Mouse (Mus musculus): ENCODE measurements around the gene Pex26. TPM values are rescaled to one million over a fixed set of nuclear protein-coding genes. Genes with fewer than 3 reads are reported as not detected.

The Pex26 gene
- total and polyA plus RNA-seq, 2 experiments = 10.0 to 23.5 TPM

DNA sequence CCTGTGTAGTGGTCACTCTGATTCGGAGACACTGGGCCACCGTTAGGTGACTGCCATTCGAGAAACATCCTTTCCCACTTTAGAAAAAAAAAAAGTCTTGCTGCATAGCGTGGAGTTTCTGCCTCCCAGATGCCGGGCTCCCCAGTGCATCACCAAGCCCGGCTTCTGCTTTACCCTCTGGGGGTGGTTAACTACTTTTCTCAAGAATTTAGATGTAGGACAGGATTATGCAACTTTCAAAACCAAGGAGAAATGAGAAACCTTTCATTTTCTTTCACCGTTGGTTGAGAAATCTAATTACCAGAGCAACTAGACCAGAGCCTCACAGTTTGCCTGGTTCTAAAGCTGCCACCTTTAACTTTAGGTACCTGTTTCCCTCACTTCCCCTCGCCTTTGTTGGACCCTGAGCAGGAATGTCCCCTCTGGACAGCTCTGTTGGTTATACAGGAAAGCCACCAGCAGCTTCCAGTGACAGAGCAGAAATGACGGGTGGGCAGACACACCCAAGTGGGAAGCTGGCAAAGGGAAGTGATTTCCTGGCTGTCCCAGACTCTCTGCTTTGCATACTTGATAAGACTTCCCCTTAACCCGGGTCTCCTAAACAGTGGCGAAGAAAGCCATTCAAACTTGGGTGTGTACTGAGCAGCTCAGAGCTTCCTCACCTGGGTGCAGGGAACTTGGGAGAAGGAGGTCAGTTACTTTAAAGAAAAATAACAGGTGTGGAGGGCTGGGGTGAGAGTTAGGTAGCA is 8.0 kb downstream of the Pex26 start:
- Histone ChIP-seq H3K4me3 (ENCODE audit: insufficient read depth, low read depth, low read length) (no peak overlapping the region), H3K27me3 (ENCODE audit: control insufficient read depth, insufficient read depth, low read length) (no peaks in the 10 kb centered on the region), H3K79me2 (ENCODE audit: control insufficient read depth, insufficient read depth, low read length) (no peaks in the 10 kb centered on the region), H3K36me3 (ENCODE audit: control insufficient read depth, insufficient read depth, low read length) (peaks cover 47% of the 10 kb centered on the region), H3K9ac (ENCODE audit: low read depth, low read length) (no peak overlapping the region), H3K4me1 (ENCODE audit: control insufficient read depth, insufficient read depth, low read length) (peaks cover under 1% of the 10 kb centered on the region; the same call in 1 of the 2 replicates), H3K27ac (replicated peaks; ENCODE audit: insufficient read depth, low read depth, low read length) (no peak overlapping the region)
- 85% methylated on average over 11 of the region's 11 CpGs for WGBS
- no peak for DNase-seq (ENCODE audit: extremely low read depth, low read depth, low spot score)
- TF ChIP-seq CTCF (IDR thresholded peaks at IDR 0.05; ENCODE audit: low read depth, low read length) = no peak
- no peak for TF ChIP-seq POLR2A (IDR thresholded peaks at IDR 0.05; ENCODE audit: extremely low read depth, insufficient read depth, low read length)

DNA sequence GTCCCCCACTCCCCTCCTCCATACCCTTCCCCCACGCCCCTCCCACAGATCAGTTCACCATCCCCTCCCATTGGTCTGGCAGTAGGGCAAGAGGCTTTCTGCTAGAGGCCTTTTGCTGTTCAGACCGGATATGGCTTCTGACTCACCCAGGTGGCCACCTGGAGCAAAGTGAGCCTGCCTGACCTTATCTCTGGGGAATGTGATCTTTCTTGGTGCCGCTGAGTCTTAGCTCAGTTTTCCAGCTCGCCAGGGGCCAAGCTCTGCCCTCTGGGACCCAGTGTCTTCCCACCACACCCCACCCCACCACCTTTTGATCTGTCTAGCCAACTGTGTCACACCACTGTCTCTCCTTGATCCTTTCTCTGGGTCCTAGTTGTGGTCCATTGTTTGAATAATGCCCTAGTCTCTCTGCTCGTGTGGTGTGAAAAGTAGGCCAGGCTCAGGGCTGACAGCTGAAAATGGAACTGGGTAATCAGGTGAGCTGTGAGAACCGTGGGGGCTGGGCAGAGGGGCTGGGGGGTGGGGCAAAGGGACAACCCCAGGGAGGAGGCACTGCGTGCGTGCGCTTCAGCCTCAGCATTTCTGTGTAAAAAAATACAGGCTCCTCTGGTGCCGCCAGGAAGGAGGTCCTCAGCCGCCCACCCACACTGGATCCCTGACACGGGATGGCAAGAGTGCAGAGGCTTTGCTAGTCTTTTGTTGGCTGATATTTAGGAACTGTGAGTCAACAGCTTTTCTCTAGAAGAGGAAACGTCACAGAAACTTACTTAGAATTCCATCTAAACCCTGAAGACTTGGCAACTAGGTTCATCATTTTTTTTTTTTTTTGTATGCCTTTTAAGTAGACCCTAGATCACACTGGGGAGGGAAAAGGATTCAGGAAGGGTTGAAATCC is 10.8 kb downstream of the Pex26 start:
- Histone ChIP-seq H3K4me3 (ENCODE audit: insufficient read depth, low read depth, low read length) (no peak overlapping the region), H3K79me2 (ENCODE audit: control insufficient read depth, insufficient read depth, low read length) (no peaks in the 10 kb centered on the region), H3K9ac (ENCODE audit: low read depth, low read length) (no peak overlapping the region), H3K36me3 (ENCODE audit: control insufficient read depth, insufficient read depth, low read length) (peaks cover 35% of the 10 kb centered on the region), H3K4me1 (ENCODE audit: control insufficient read depth, insufficient read depth, low read length) (peaks cover 11% of the 10 kb centered on the region), H3K27me3 (ENCODE audit: control insufficient read depth, insufficient read depth, low read length) (no peaks in the 10 kb centered on the region), H3K27ac (replicated peaks; ENCODE audit: insufficient read depth, low read depth, low read length) (no peak overlapping the region)
- DNase-seq (ENCODE audit: extremely low read depth, low read depth, low spot score) = no peak
- WGBS = 88% methylated on average over 13 of the region's 13 CpGs
- TF ChIP-seq CTCF (IDR thresholded peaks at IDR 0.05; ENCODE audit: low read depth, low read length) (no peak), POLR2A (IDR thresholded peaks at IDR 0.05; ENCODE audit: extremely low read depth, insufficient read depth, low read length) (no peak)

DNA sequence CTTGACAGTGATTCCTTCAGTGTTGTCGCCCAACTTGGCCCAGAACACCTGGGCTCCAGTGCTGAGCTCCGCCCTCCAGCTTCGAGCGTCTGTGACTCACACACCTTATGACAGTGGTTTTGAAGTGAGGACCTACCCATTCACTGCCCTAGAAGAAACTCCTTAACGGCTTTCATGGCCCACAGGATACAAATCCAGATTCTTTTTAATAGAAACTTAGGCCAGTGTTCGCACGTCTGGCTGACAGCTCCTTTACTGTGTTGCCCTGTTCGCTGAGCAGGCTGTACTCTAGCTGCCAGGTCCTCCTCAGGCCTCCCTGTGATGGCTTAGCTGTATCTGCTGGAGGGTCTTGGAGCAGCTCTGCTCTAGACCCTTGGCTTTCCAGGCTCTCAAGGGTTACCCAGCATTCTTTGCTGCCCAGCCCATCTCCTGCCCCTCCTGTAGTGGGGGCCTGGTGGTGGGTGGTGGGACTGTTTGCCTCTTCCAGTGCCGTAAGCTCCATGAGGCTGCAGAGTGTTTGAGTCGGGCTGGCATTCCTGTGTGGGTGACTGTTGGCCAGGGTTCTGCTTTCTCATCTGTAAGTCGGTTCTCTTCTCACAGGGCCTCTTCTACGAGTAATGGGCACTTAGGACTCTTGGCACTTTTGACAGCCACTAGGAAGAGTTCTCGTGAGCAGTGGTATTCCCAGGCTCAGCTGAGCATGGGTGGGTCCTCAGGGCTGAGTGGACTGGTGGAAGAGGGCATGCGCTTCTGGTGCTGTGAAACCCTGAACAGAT is 11.7 kb downstream of the Pex26 start:
- Histone ChIP-seq H3K79me2 (ENCODE audit: control insufficient read depth, insufficient read depth, low read length) (no peaks in the 10 kb centered on the region), H3K9ac (ENCODE audit: low read depth, low read length) (no peak overlapping the region), H3K4me1 (ENCODE audit: control insufficient read depth, insufficient read depth, low read length) (peaks cover 11% of the 10 kb centered on the region), H3K36me3 (ENCODE audit: control insufficient read depth, insufficient read depth, low read length) (peaks cover 32% of the 10 kb centered on the region), H3K27me3 (ENCODE audit: control insufficient read depth, insufficient read depth, low read length) (no peaks in the 10 kb centered on the region), H3K4me3 (ENCODE audit: insufficient read depth, low read depth, low read length) (no peak overlapping the region), H3K27ac (replicated peaks; ENCODE audit: insufficient read depth, low read depth, low read length) (no peak overlapping the region)
- TF ChIP-seq POLR2A (IDR thresholded peaks at IDR 0.05; ENCODE audit: extremely low read depth, insufficient read depth, low read length) = no peak
- no peak for TF ChIP-seq CTCF (IDR thresholded peaks at IDR 0.05; ENCODE audit: low read depth, low read length)
- 90% methylated on average over 14 of the region's 14 CpGs for WGBS
- DNase-seq (ENCODE audit: extremely low read depth, low read depth, low spot score) = no peak

- no peaks in the 10 kb centered on the region for H3K27me3 ChIP-seq (ENCODE audit: control insufficient read depth, insufficient read depth, low read length)
- TF ChIP-seq POLR2A (IDR thresholded peaks at IDR 0.05; ENCODE audit: extremely low read depth, insufficient read depth, low read length) = no peak
- TF ChIP-seq CTCF (IDR thresholded peaks at IDR 0.05; ENCODE audit: low read depth, low read length) = no peak
- no peaks in the 10 kb centered on the region for H3K79me2 ChIP-seq (ENCODE audit: control insufficient read depth, insufficient read depth, low read length)
- DNase-seq (ENCODE audit: extremely low read depth, low read depth, low spot score) = peak; percentile 92
- H3K36me3 ChIP-seq (ENCODE audit: control insufficient read depth, insufficient read depth, low read length) = peaks cover 18% of the 10 kb centered on the region; the same call in 1 of the 2 replicates
- H3K4me3 ChIP-seq (ENCODE audit: insufficient read depth, low read depth, low read length) = no peak overlapping the region
- H3K4me1 ChIP-seq (ENCODE audit: control insufficient read depth, insufficient read depth, low read length) = peaks cover 11% of the 10 kb centered on the region
- WGBS = 40% methylated on average over 9 of the region's 9 CpGs
- H3K9ac ChIP-seq (ENCODE audit: low read depth, low read length) = peak overlapping the region; percentile 24; the same call in 1 of the 2 replicates
- H3K27ac ChIP-seq (replicated peaks; ENCODE audit: insufficient read depth, low read depth, low read length) = peak overlapping the region; percentile 77
These were observed 14.4 kb downstream of the Pex26 start for GRCm38 (mm10) chr6:121197807-121198365.

DNA sequence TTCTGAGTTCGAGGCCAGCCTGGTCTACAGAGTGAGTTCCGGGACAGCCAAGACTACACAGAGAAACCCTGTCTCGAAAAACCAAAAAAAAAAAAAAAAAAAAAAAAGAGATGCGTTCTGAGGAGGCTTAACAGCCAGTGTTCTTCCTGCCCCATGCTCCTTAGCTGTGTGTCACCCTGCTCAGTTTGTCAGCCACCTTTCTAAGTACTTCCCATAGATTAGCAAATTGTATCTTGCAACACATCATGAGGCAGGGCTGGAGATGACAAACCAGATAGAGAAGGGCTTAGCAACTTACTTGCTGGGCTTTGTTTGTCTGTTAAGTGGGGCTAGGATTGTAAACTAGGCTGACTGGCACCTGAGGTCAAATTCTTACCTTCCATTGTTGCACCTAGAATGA is 17.0 kb downstream of the Pex26 start:
- peaks cover 11% of the 10 kb centered on the region for H3K4me1 ChIP-seq (ENCODE audit: control insufficient read depth, insufficient read depth, low read length)
- WGBS = 92% methylated on average over 3 of the region's 4 CpGs
- no peak overlapping the region for H3K27ac ChIP-seq (replicated peaks; ENCODE audit: insufficient read depth, low read depth, low read length)
- H3K9ac ChIP-seq (ENCODE audit: low read depth, low read length) = no peak overlapping the region
- H3K79me2 ChIP-seq (ENCODE audit: control insufficient read depth, insufficient read depth, low read length) = no peaks in the 10 kb centered on the region
- no peaks in the 10 kb centered on the region for H3K27me3 ChIP-seq (ENCODE audit: control insufficient read depth, insufficient read depth, low read length)
- H3K4me3 ChIP-seq (ENCODE audit: insufficient read depth, low read depth, low read length) = no peak overlapping the region
- H3K36me3 ChIP-seq (ENCODE audit: control insufficient read depth, insufficient read depth, low read length) = peaks cover 10% of the 10 kb centered on the region
- DNase-seq (ENCODE audit: extremely low read depth, low read depth, low spot score) = no peak
- TF ChIP-seq CTCF (IDR thresholded peaks at IDR 0.05; ENCODE audit: low read depth, low read length) (no peak), POLR2A (IDR thresholded peaks at IDR 0.05; ENCODE audit: extremely low read depth, insufficient read depth, low read length) (no peak)

Measured in liver, adult 2 months (tissue).